Mouse (Mus musculus): ENCODE results near the gene Cotl1. TPM values are rescaled to one million over a fixed set of nuclear protein-coding genes. Genes with fewer than 3 reads are reported as not detected.
A peak's percentile ranks its signal among the peaks of the same experiment; 100 is the strongest.
"Not testable (repeated sequence)": the region's sequence is repeated elsewhere in the genome, so short reads cannot be mapped to it uniquely, and the experiment has no call there.

The Cotl1 gene
- polyA plus RNA-seq, 1 experiment from 2014 or later: 95.6 TPM

GRCm38 (mm10) chr8:119861706-119862389, 21.5 kb upstream of the Cotl1 start, which contains the start of gene Klhl36:
TSS of gene Klhl36 (plus strand) at chr8:119862266.
- H3K27ac ChIP-seq: no peak within 1 kb of the TSS
- H3K4me3 ChIP-seq (replicated peaks): peak within 1 kb of the TSS; percentile 70
- ATAC-seq (ENCODE audit: insufficient number of reproducible peaks, insufficient read depth, low FRiP score, low TSS enrichment, low read depth): peak; percentile 95
- peaks cover 12% of the 10 kb centered on the region for H3K4me1 ChIP-seq (replicated peaks)
- 2% methylated on average over 35 of the region's 35 CpGs for WGBS
- H3K9ac ChIP-seq (replicated peaks): peak within 1 kb of the TSS; percentile 71
- H3K4me2 ChIP-seq: peak within 1 kb of the TSS; percentile 90
- no peaks in the 10 kb centered on the region for H3K9me3 ChIP-seq
- no peaks in the 10 kb centered on the region for H3K36me3 ChIP-seq
- H3K27me3 ChIP-seq: peaks cover 49% of the 10 kb centered on the region

DNA sequence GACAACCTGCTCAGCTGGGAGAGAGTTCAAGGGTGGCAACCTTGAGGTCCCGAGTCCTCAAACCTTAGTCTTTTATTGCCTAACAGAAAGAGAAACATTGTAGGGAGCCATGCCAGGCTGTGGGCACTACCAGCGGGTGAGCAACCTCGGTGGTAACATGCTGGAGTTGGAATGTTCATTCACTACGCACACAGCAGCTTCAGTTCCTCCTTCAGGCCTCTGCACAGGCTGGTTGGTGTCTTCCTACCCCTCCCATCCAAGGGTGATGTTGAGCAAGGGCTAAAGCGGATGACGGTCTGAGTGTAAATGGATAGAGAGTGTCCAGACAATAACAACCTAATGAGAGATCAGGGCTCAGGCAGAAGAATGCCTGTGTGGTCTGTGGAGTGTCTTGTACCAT, 17.4 kb upstream of the Cotl1 start:
- no peak for ATAC-seq (ENCODE audit: insufficient number of reproducible peaks, insufficient read depth, low FRiP score, low TSS enrichment, low read depth)
- H3K27me3 ChIP-seq: peaks cover 24% of the 10 kb centered on the region
- WGBS: 75% methylated on average over 6 of the region's 6 CpGs
- peaks cover 8% of the 10 kb centered on the region for H3K4me1 ChIP-seq (replicated peaks)
- H3K27ac ChIP-seq: no peak overlapping the region
- H3K4me3 ChIP-seq (replicated peaks): no peak overlapping the region
- H3K9me3 ChIP-seq: no peaks in the 10 kb centered on the region
- no peak overlapping the region for H3K9ac ChIP-seq (replicated peaks)
- no peaks in the 10 kb centered on the region for H3K36me3 ChIP-seq
- H3K4me2 ChIP-seq: no peak overlapping the region

GRCm38 (mm10) chr8:119855656-119856055, 15.3 kb upstream of the Cotl1 start:
- 80% methylated on average over 5 of the region's 5 CpGs for WGBS
- H3K27me3 ChIP-seq: peaks cover 13% of the 10 kb centered on the region; the same call in 1 of the 2 replicates

DNA sequence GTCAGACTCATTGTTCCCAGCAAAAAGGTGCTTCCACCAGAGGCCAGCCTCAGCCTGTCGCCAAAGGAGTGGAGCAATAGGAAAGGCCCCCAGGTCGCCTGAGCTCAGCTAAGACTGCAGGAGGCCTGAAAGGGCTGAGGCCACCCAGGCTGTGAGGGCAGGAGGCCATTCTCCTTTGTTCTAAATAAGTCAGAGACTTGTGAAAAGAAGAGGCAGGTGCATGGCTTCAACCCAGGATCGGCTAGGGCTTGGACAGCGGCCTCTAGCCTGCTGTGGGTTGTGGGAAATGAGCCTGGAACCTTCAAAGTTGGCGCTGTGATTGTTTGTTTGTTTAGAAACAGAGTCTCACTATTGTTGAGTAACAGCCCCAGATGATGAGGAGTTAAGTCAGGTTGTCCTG, 13.7 kb upstream of the Cotl1 start:
- no peak for ATAC-seq (ENCODE audit: insufficient number of reproducible peaks, insufficient read depth, low FRiP score, low TSS enrichment, low read depth)
- Histone ChIP-seq H3K9me3 (peaks cover 6% of the 10 kb centered on the region), H3K36me3 (no peaks in the 10 kb centered on the region), H3K4me3 (replicated peaks) (no peak overlapping the region), H3K27ac (no peak overlapping the region), H3K9ac (replicated peaks) (no peak overlapping the region), H3K4me2 (no peak overlapping the region), H3K4me1 (replicated peaks) (no peaks in the 10 kb centered on the region), H3K27me3 (peaks cover 6% of the 10 kb centered on the region; the same call in 1 of the 2 replicates)
- 40% methylated on average over 5 of the region's 5 CpGs for WGBS

More at GRCm38 (mm10) chr8:119855656-119856055, 15.3 kb upstream of the Cotl1 start:
- Histone ChIP-seq H3K9me3 (no peaks in the 10 kb centered on the region), H3K36me3 (no peaks in the 10 kb centered on the region), H3K27ac (no peak overlapping the region), H3K4me1 (replicated peaks) (no peaks in the 10 kb centered on the region), H3K4me3 (replicated peaks) (no peak overlapping the region), H3K9ac (replicated peaks) (no peak overlapping the region), H3K4me2 (no peak overlapping the region)
- ATAC-seq (ENCODE audit: insufficient number of reproducible peaks, insufficient read depth, low FRiP score, low TSS enrichment, low read depth): no peak

- Histone ChIP-seq H3K4me1 (replicated peaks) (no peaks in the 10 kb centered on the region), H3K4me2 (no peak overlapping the region), H3K27me3 (peaks cover 6% of the 10 kb centered on the region; the same call in 1 of the 2 replicates), H3K36me3 (no peaks in the 10 kb centered on the region), H3K27ac (no peak overlapping the region), H3K9me3 (peaks cover 6% of the 10 kb centered on the region), H3K9ac (replicated peaks) (no peak overlapping the region), H3K4me3 (replicated peaks) (no peak overlapping the region)
- ATAC-seq (ENCODE audit: insufficient number of reproducible peaks, insufficient read depth, low FRiP score, low TSS enrichment, low read depth): no peak
- WGBS: 65% methylated on average over 8 of the region's 8 CpGs
These were observed 13.2 kb upstream of the Cotl1 start for GRCm38 (mm10) chr8:119853521-119853920.

GRCm38 (mm10) chr8:119847232-119847922, 7.0 kb upstream of the Cotl1 start:
- H3K27ac ChIP-seq: no peak overlapping the region
- ATAC-seq (ENCODE audit: insufficient number of reproducible peaks, insufficient read depth, low FRiP score, low TSS enrichment, low read depth): no peak
- no peak overlapping the region for H3K4me3 ChIP-seq (replicated peaks)
- H3K9me3 ChIP-seq: peaks cover 6% of the 10 kb centered on the region
- H3K9ac ChIP-seq (replicated peaks): no peak overlapping the region
- H3K27me3 ChIP-seq: peaks cover 14% of the 10 kb centered on the region
- no peaks in the 10 kb centered on the region for H3K36me3 ChIP-seq
- no peaks in the 10 kb centered on the region for H3K4me1 ChIP-seq (replicated peaks)
- no peak overlapping the region for H3K4me2 ChIP-seq
- 85% methylated on average over 16 of the region's 16 CpGs for WGBS

- not testable (repeated sequence) for H3K4me2 ChIP-seq; H3K27ac ChIP-seq; H3K4me3 ChIP-seq (replicated peaks); ATAC-seq (ENCODE audit: insufficient number of reproducible peaks, insufficient read depth, low FRiP score, low TSS enrichment, low read depth); H3K36me3 ChIP-seq; H3K9me3 ChIP-seq; H3K4me1 ChIP-seq (replicated peaks); H3K9ac ChIP-seq (replicated peaks)
- H3K27me3 ChIP-seq: peaks cover 14% of the 10 kb centered on the region
- 80% methylated on average over 7 of the region's 7 CpGs for WGBS
These were observed 5.4 kb upstream of the Cotl1 start for GRCm38 (mm10) chr8:119845741-119846140.

DNA sequence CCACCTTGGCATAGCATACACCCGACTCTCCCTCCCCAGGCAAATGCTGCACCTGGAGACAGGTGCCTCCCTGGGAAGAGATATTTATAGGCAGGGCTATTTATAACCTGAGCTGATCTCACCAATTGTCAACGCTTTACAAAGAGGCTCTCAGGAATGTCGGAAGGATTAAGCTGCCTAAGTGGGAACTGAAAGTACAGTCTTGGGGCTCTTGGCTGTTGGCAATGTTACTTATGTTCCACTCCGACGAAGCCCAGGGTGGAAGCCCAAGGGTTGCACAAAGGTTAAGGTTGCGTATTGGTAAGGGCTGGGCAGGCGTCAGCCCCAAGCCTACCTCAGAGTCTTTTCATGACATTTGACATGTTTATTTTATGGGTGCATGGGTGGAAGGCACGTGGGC, 4.2 kb upstream of the Cotl1 start:
- Histone ChIP-seq H3K4me3 (replicated peaks) (no peak overlapping the region), H3K27me3 (peaks cover 14% of the 10 kb centered on the region), H3K4me2 (no peak overlapping the region), H3K27ac (no peak overlapping the region), H3K9ac (replicated peaks) (no peak overlapping the region), H3K4me1 (replicated peaks) (peaks cover 8% of the 10 kb centered on the region), H3K36me3 (no peaks in the 10 kb centered on the region), H3K9me3 (peaks cover 5% of the 10 kb centered on the region)
- WGBS: 45% methylated on average over 8 of the region's 8 CpGs
- no peak for ATAC-seq (ENCODE audit: insufficient number of reproducible peaks, insufficient read depth, low FRiP score, low TSS enrichment, low read depth)

- no peak for ATAC-seq (ENCODE audit: insufficient number of reproducible peaks, insufficient read depth, low FRiP score, low TSS enrichment, low read depth)
- H3K36me3 ChIP-seq: no peaks in the 10 kb centered on the region
- H3K4me1 ChIP-seq (replicated peaks): peaks cover 20% of the 10 kb centered on the region
- WGBS: 4% methylated on average over 4 of the region's 4 CpGs
- no peaks in the 10 kb centered on the region for H3K9me3 ChIP-seq
- no peak overlapping the region for H3K4me3 ChIP-seq (replicated peaks)
- peaks cover 14% of the 10 kb centered on the region for H3K27me3 ChIP-seq
- H3K9ac ChIP-seq (replicated peaks): no peak overlapping the region
- H3K27ac ChIP-seq: no peak overlapping the region
- no peak overlapping the region for H3K4me2 ChIP-seq
These were observed 3.1 kb upstream of the Cotl1 start for GRCm38 (mm10) chr8:119843444-119843843.

GRCm38 (mm10) chr8:119840905-119841411, 614 bp upstream of the Cotl1 start:
- WGBS: 15% methylated on average over 8 of the region's 8 CpGs
- H3K9ac ChIP-seq (replicated peaks): peak overlapping the region; percentile 77
- H3K4me3 ChIP-seq (replicated peaks): peak overlapping the region; percentile 63
- H3K9me3 ChIP-seq: no peaks in the 10 kb centered on the region
- peaks cover 32% of the 10 kb centered on the region for H3K4me1 ChIP-seq (replicated peaks)
- H3K36me3 ChIP-seq: no peaks in the 10 kb centered on the region
- ATAC-seq (ENCODE audit: insufficient number of reproducible peaks, insufficient read depth, low FRiP score, low TSS enrichment, low read depth): no peak
- H3K4me2 ChIP-seq: peak overlapping the region; percentile 74
- H3K27me3 ChIP-seq: peaks cover 10% of the 10 kb centered on the region
- H3K27ac ChIP-seq: peak overlapping the region; percentile 75

- H3K27me3 ChIP-seq: peaks cover 3% of the 10 kb centered on the region; the same call in 1 of the 2 replicates
- no peak overlapping the region for H3K27ac ChIP-seq
- H3K4me1 ChIP-seq (replicated peaks): peaks cover 32% of the 10 kb centered on the region
- H3K36me3 ChIP-seq: 0 out of 2 replicates have a peak, but pooled peaks cover 5% of the 10 kb centered on the region
- peak overlapping the region; percentile 74 for H3K4me2 ChIP-seq
- WGBS: 23% methylated on average over 14 of the region's 14 CpGs
- no peaks in the 10 kb centered on the region for H3K9me3 ChIP-seq
- peak overlapping the region; percentile 77 for H3K9ac ChIP-seq (replicated peaks)
- no peak for ATAC-seq (ENCODE audit: insufficient number of reproducible peaks, insufficient read depth, low FRiP score, low TSS enrichment, low read depth)
- peak overlapping the region; percentile 63 for H3K4me3 ChIP-seq (replicated peaks)
These were observed 824 bp downstream of the Cotl1 start for GRCm38 (mm10) chr8:119839419-119840021.
